22 mouse cellular contexts compared by ENCODE assay signal in genomic region chr14:79280456-79280855, GRCm38 (mm10). TPM values are rescaled to one million over a fixed set of nuclear protein-coding genes. Genes with fewer than 3 reads are reported as not detected.
A peak's percentile ranks its signal among the peaks of the same experiment; 100 is the strongest.
DNase-seq lines count a peak whose midpoint lies in the region; ATAC-seq lines count a peak whose summit lies in the region.
"Had no signal": no experiment of that assay in that cellular context is flagged by ENCODE, and none has a peak within 500 bp of the region (broad histone marks: within the 10 kb centered on the region; RNA-seq: fewer than 3 reads in every experiment).

No protein-coding gene starts in this region.

- 0 out of 2 replicates have a peak, but pooled peaks cover 1% of the 10 kb centered on the region for H3K4me1 ChIP-seq in kidney, embryonic 14.5 days (ENCODE audit: control insufficient read depth, insufficient read depth, low read length)
- H3K4me1 ChIP-seq in embryonic facial prominence, embryonic 13.5 days: peaks cover 13% of the 10 kb centered on the region; the same call in 1 of the 2 replicates

- no peak overlapping the region for H3K9ac ChIP-seq in kidney, embryonic 14.5 days (ENCODE audit: low read depth, low read length)
- H3K9ac ChIP-seq in embryonic facial prominence, embryonic 13.5 days: no peak overlapping the region
- H3K9ac ChIP-seq: limb, embryonic 15.5 days; lung, embryonic 15.5 days had no signal

- peaks cover 3% of the 10 kb centered on the region; the same call in 1 of the 2 replicates for H3K9me3 ChIP-seq in kidney, embryonic 14.5 days (ENCODE audit: control insufficient read depth, low read length)
- H3K9me3 ChIP-seq in embryonic facial prominence, embryonic 13.5 days: no peaks in the 10 kb centered on the region
- H3K9me3 ChIP-seq: limb, embryonic 15.5 days; lung, embryonic 15.5 days had no signal

- no peak overlapping the region for H3K4me3 ChIP-seq in kidney, embryonic 14.5 days (ENCODE audit: low read length)
- H3K4me3 ChIP-seq in embryonic facial prominence, embryonic 13.5 days: no peak overlapping the region
- H3K4me3 ChIP-seq: erythroblast, embryonic 14.5 days; limb, embryonic 15.5 days; lung, embryonic 15.5 days had no signal

- 0 out of 2 replicates have a peak, but pooled peaks have one; percentile 8 for ATAC-seq in kidney, embryonic 14.5 days (ENCODE audit: low FRiP score, low TSS enrichment)
- ATAC-seq in CD4-positive, CD25-positive, alpha-beta regulatory T cell, adult 4 months: peak; percentile 43
- ATAC-seq in embryonic facial prominence, embryonic 13.5 days (ENCODE audit: insufficient number of reproducible peaks, insufficient read depth, low FRiP score, low TSS enrichment, low read depth): no peak
- ATAC-seq: hindbrain, postnatal 0 days; midbrain, embryonic 16.5 days had no signal

- DNase-seq in kidney, adult 11 months: no peak
- peak; percentile 89 for DNase-seq in thymus, postnatal 14 days
- DNase-seq in left cerebral cortex, adult 9 months (ENCODE audit: low spot score in 2 of 2): no peak
- DNase-seq in gastrocnemius, postnatal 36 days: no peak
- DNase-seq: cerebellum, adult 2 months; heart, postnatal 10 days had no signal

- no peaks in the 10 kb centered on the region for H3K36me3 ChIP-seq in kidney, embryonic 14.5 days (ENCODE audit: control insufficient read depth, insufficient read depth, low read length)
- no peaks in the 10 kb centered on the region for H3K36me3 ChIP-seq in embryonic facial prominence, embryonic 13.5 days
- H3K36me3 ChIP-seq: limb, embryonic 15.5 days; lung, embryonic 15.5 days had no signal

- intact Hi-C loops in gastrocnemius, postnatal 36 days (cut with DNase I): no loop called here

- no peak overlapping the region for H3K27ac ChIP-seq in kidney, embryonic 14.5 days (ENCODE audit: low read depth, low read length)
- peak overlapping the region; percentile 22 for H3K27ac ChIP-seq in embryonic facial prominence, embryonic 13.5 days
- H3K27ac ChIP-seq: hindbrain, postnatal 0 days; limb, embryonic 15.5 days; lung, embryonic 15.5 days had no signal

- no peak overlapping the region for H3K4me2 ChIP-seq in kidney, embryonic 14.5 days (replicated peaks; ENCODE audit: low read depth, low read length)
- H3K4me2 ChIP-seq in embryonic facial prominence, embryonic 13.5 days: no peak overlapping the region
- H3K4me2 ChIP-seq: limb, embryonic 15.5 days; lung, embryonic 15.5 days had no signal

- H3K27me3 ChIP-seq in kidney, embryonic 14.5 days (ENCODE audit: control insufficient read depth, insufficient read depth, low read length): no peaks in the 10 kb centered on the region
- H3K27me3 ChIP-seq in embryonic facial prominence, embryonic 13.5 days: no peaks in the 10 kb centered on the region
- H3K27me3 ChIP-seq: limb, embryonic 15.5 days; lung, embryonic 15.5 days had no signal

- 65% methylated on average over 9 of the region's 9 CpGs for WGBS in kidney, embryonic 14.5 days
- 85% methylated on average over 9 of the region's 9 CpGs for WGBS in embryonic facial prominence, embryonic 13.5 days

RNA-seq across cellular contexts. Expression of gene Rgcc, which starts 21.0 kb away (rescaled TPM):
- polyA plus RNA-seq in kidney, embryonic 14.5 days (2014; fragmentation: Nextera tagmentation; extraction: Ambion mirVana): 22.7 and 26.0 TPM in 2 replicates
- 10 to 100 TPM; 20.3 to 29.3 TPM for polyA plus RNA-seq in CD4-positive, CD25-positive, alpha-beta regulatory T cell, adult 4 months (2017; shearing (Covaris generic))
- polyA plus RNA-seq in embryonic facial prominence, embryonic 13.5 days (2015; fragmentation: Nextera tagmentation; extraction: Ambion mirVana): 46.1 and 52.6 TPM in 2 replicates
- 10 to 100 TPM; 36.2 to 47.3 TPM for total RNA-seq in gastrocnemius, postnatal 36 days (2021)

RNA-seq across cellular contexts. Expression of gene Zfp957, which starts 33.3 kb away (rescaled TPM):
- polyA plus RNA-seq in kidney, embryonic 14.5 days (2014; fragmentation: Nextera tagmentation; extraction: Ambion mirVana): not detected in 2 replicates
- not detected for polyA plus RNA-seq in CD4-positive, CD25-positive, alpha-beta regulatory T cell, adult 4 months (2017; shearing (Covaris generic))
- not detected in 2 replicates for polyA plus RNA-seq in embryonic facial prominence, embryonic 13.5 days (2015; fragmentation: Nextera tagmentation; extraction: Ambion mirVana)
- not detected for total RNA-seq in gastrocnemius, postnatal 36 days (2021)
- total RNA-seq: heart, postnatal 10 days; hindbrain, postnatal 0 days; left cerebral cortex, adult 8-10 months; megakaryocyte progenitor cell, adult 5-6 weeks had no signal
- polyA plus RNA-seq: brain, embryonic 14.5 days; cerebellum, adult 2 months; erythroblast, embryonic 14.5 days; frontal cortex, adult 2 months; gonadal fat pad, adult 2 months; hindbrain, postnatal 0 days; large intestine, adult 2 months; limb, embryonic 15.5 days; lung, embryonic 15.5 days; midbrain, embryonic 16.5 days; neural tube, embryonic 14.5 days; urinary bladder, adult 2 months had no signal
